Mouse (Mus musculus) activated CD4-positive, CD25-positive, alpha-beta regulatory T cell, adult 4 months (primary cell): ENCODE data around the gene Chrna1. TPM values are rescaled to one million over a fixed set of nuclear protein-coding genes. Genes with fewer than 3 reads are reported as not detected.

ENCODE experiments used
- ATAC-seq: one replicate; pipeline ENCODE4 v1.8.0; 2017
- polyA plus RNA-seq, 2 experiments: library from polyadenylated mRNA; unstranded; fragments of 100-300 nt; shearing (Covaris generic); gene quantifications; one replicate each; pipeline ENCODE4 v1.2.1; 2017

The Chrna1 gene
- polyA plus RNA-seq: not detected

- ATAC-seq: no peak
Measured at GRCm38 (mm10) chr2:73580166-73580565, at the start of gene Chrna1. Chrna1 (minus strand) TSS chr2:73580338.

GRCm38 (mm10) chr2:73618486-73619052 is 38.4 kb upstream of the Chrna1 start:
- no peak for ATAC-seq

- no peak for ATAC-seq
Measured at GRCm38 (mm10) chr2:73616434-73617057, 36.4 kb upstream of the Chrna1 start.

DNA sequence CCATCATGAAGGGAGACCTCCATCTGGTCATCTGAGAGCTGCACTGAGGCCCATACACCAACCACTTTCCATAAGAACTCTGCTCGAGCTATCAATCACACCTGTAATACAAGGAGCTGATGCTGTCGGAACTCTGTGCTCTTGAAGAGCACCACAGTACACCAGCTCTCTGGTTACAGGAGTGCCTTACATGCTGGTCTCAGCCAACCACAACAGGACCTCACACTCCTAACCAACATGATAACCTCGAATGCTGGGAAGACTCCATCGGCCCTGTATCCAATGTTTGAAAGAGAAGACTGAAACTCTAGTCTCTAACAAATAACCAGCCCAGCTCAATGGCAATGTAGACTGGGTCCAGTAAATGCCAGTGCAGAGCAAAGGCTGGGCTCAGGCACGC is 35.3 kb upstream of the Chrna1 start:
- no peak for ATAC-seq

GRCm38 (mm10) chr2:73614303-73614702 is 34.2 kb upstream of the Chrna1 start:
- ATAC-seq: no peak

GRCm38 (mm10) chr2:73612941-73613340 is 32.8 kb upstream of the Chrna1 start:
- no peak for ATAC-seq

DNA sequence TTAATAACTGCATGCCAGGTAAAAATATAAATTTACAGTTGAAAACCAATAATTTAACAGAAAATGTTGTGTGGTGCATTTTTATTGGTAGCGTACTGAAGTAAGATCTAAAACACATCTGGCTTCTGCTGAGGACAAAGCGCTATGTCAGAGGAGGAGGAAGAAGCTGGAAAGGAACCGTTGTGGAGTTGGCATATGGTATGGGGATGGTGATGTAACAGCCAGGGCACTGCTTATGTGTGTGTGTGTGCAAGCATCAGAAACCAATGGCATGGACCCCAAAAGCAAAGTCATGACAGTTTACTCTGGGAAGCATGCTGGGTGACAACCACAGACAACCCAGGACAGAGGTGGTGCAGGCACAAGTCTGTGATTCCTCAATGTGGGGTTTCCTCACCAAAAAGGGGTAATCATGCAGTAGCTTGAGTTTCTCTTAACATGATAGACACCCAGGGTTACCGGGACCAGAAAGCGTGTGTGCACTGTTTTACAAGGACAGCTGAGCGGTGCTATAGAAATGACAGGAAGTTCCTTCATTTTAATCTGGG is 32.3 kb upstream of the Chrna1 start:
- no peak for ATAC-seq

- no peak for ATAC-seq
Measured at GRCm38 (mm10) chr2:73611798-73612197, 31.7 kb upstream of the Chrna1 start.

- ATAC-seq: no peak
Measured at GRCm38 (mm10) chr2:73609724-73610210, 29.6 kb upstream of the Chrna1 start.

- ATAC-seq: no peak
Measured at GRCm38 (mm10) chr2:73609067-73609723, 29.1 kb upstream of the Chrna1 start.

GRCm38 (mm10) chr2:73608391-73608790 is 28.3 kb upstream of the Chrna1 start:
- ATAC-seq: no peak

DNA sequence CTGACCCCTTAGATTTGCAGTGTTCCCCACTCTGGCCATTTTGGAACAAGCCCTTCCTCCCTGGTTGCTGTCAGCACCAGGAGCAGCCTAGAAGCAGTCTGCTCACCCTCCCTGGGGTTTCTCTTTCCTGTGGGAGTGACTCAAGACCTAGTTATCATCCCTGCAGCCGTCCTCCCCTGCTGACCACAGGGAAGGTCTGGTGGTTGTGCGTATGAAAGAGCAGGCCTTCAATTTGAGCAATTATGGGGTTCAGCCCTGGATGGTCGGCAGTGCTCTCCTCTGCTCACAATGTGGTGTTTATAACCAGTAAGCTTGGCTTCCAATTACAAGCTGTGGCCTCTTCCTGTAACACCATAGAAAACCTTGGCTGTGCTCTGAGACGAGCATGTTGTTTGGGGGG is 27.5 kb upstream of the Chrna1 start:
- ATAC-seq: no peak

DNA sequence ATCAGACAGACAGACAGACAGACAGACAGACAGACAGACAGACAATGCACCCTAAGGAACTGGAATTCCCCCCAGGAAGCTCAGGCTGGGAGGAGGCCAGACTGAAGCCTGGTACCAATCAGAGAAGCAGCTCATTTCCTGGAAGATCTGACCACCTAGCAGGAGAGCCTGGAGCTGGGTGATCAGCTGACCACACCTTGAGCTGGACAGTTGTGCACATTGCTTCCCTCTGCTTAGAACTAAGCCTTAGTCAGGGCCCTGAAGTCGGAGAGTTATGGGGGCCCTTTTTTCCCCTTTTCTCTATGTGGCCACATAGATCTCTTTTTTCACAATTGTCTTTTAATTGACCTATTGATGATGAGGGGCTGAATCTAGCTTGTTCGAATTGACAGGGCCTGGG is 27.0 kb upstream of the Chrna1 start:
- ATAC-seq: no peak

GRCm38 (mm10) chr2:73606616-73607015 is 26.5 kb upstream of the Chrna1 start:
- ATAC-seq: no peak

GRCm38 (mm10) chr2:73605077-73605476 is 24.9 kb upstream of the Chrna1 start:
- ATAC-seq: no peak

DNA sequence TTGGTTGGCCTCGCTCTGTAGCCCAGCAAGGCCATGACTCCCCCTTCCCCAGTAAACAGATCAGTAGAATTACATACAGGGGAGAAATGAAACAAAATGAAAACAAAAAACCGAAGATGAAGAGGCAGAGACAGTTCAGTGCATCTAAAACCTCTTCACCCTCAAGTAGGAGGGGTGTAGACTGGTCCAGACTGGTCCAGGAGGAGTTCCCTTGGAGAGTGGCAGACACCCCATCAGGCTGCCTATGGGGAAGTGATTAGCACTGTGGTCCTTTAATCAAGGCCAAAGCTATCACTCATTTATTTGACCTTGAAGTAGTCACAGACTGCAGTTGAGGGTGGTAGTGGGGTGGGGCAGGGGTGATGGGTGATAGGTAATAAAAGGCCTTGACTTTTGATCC is 24.4 kb upstream of the Chrna1 start:
- no peak for ATAC-seq

- ATAC-seq: no peak
Measured at GRCm38 (mm10) chr2:73600650-73601049, 20.5 kb upstream of the Chrna1 start.

DNA sequence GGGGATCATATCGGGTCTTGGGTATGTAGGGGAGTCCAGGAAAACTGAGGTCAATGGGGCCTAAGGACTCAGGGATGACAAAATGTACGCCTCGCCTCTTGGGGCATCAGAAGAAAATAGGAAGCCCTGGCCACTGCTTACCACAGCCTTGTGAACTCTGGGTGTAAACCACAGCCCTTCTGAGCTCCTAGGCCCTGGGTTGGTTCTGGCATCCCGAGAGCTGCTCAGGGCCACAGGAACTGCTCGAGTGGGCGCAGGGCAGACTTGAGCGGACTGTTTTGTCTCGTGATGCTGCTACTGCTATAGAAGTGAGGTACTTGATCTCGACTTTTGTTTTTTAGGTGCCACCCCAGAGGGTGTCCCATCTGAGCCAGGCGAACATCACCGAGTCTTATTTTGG is 17.6 kb upstream of the Chrna1 start:
- no peak for ATAC-seq

DNA sequence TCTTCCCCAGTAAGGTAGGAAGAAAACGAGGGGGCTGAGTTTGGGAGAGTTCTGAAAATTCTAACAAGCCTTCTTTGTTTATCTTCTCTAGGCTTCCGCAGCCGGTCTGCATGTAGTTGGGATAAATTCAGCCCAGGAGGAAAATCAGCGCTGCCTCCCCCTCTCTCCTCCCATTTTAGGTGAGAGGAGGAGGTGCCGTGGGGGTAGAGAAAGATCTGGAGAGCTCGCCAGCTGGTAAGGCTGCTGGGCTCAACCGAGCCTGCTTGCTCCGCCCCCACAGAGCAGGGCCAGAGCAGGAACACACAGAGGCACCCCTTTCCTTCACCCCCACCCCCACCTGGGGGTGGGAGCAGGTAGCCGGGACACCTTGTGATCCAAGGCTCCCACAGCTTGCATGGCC is 16.6 kb upstream of the Chrna1 start:
- ATAC-seq: no peak

- ATAC-seq: no peak
Measured at GRCm38 (mm10) chr2:73596326-73596725, 16.2 kb upstream of the Chrna1 start.

- no peak for ATAC-seq
Measured at GRCm38 (mm10) chr2:73593101-73593439, 12.9 kb upstream of the Chrna1 start.

DNA sequence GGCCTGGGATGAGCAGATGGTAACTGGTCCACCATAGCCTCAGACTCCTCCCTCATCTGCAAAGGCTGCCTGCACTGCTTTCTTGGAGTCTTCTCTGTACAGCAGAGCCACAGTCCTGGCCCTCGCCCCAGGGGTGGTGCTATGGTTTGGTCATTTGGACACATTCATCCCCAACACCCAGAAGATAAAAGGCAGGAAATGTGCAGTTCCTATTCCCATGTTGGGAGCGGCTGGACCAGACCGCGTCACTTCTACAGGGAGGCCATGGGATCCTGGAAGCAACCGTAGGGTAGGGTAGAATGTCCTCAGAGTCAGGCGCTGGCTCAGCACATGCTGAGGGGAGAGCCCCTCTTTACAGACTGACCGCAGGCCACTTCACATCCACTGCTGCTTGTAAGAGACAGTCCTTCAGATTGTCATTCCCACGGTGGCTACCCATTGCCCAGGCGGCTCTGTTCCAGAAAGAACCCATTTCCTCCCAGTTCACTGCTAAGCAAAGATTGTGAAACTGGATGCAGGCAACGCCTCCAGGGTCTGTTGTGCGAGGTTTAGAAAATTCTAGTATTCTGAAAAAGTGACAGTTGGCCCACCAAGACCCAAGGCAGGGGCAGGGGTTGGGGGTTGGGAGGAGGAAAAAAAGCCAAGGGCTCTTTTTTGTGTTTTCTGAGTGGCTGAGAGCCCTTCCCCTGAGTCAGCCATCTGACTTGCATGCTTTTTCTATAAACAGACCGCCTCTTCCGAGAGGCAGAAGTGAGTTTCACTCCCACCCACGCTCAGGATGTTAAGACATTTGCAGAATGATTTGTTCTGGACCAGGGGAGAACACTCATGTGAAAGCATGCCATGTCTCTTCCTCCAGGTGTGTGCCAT is 12.3 kb upstream of the Chrna1 start:
- no peak for ATAC-seq

DNA sequence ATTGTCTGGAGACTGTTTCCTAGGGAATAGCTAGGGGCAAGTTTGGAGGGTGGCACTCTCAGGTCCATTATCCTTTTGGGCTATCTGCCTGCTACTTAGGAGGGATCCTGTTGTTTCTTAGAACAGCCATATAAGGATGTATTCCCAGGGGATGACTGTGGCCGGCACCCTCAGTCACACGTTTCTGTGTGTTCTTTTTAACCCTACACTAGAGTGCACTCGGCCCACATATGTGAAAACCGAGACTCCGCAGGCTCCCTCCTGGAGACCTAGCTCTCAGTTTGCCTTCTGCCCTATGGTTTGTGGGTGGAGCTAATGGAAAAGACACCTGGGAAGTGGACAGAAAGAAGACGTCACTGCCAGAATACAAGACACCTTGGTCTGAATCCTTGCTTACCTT is 11.1 kb upstream of the Chrna1 start:
- ATAC-seq: no peak
